Mouse (Mus musculus): ENCODE measurements around the gene Bin2.

- TF ChIP-seq CTCF (IDR thresholded peaks at IDR 0.05; ENCODE audit: extremely low read depth, insufficient read depth, insufficient read length, insufficient replicate concordance) (no peak), POLR2A (IDR thresholded peaks at IDR 0.05; ENCODE audit: low read depth, low read length) (no peak)
These were observed 17.7 kb downstream of the Bin2 start for GRCm38 (mm10) chr15:100651610-100652009.
